Mouse (Mus musculus) kidney, embryonic 15.5 days (tissue): Measurements from ENCODE around the gene Car2. TPM values are rescaled to one million over a fixed set of nuclear protein-coding genes. Genes with fewer than 3 reads are reported as not detected.
A peak's percentile ranks its signal among the peaks of the same experiment; 100 is the strongest.

Experiments used
- ATAC-seq: fragments of 200-750 bp; cut with Nextera tagmentation; replicated peaks from 2 replicates; pipeline ENCODE4 v1.8.0; 2017; ENCODE audit warnings: moderate TSS enrichment; ENCODE audit not compliant: low FRiP score
- H3K27ac ChIP-seq: fragments of 300-500 bp; sonication (generic); 2 replicates; pipeline ENCODE4 v1.5.1; 2015; ENCODE audit warnings: mild to moderate bottlenecking, inconsistent platforms
- H3K27me3 ChIP-seq: fragments of 300-500 bp; sonication (generic); 2 replicates; pipeline ENCODE4 v1.6.1; 2015; ENCODE audit warnings: inconsistent platforms
- H3K36me3 ChIP-seq: fragments of 300-500 bp; sonication (generic); 2 replicates; pipeline ENCODE4 v1.6.1; 2015; ENCODE audit warnings: inconsistent platforms
- H3K4me1 ChIP-seq: fragments of 300-500 bp; sonication (generic); 2 replicates; pipeline ENCODE4 v1.6.1; 2015; ENCODE audit warnings: inconsistent platforms
- H3K4me2 ChIP-seq: fragments of 300-500 bp; sonication (generic); 2 replicates; pipeline ENCODE4 v1.6.1; 2015; ENCODE audit warnings: moderate library complexity, mild to moderate bottlenecking, inconsistent platforms
- H3K4me3 ChIP-seq: fragments of 300-500 bp; sonication (generic); replicated peaks from 2 replicates; pipeline ENCODE4 v1.5.1; 2015; ENCODE audit warnings: mild to moderate bottlenecking, inconsistent platforms
- H3K9ac ChIP-seq: fragments of 300-500 bp; sonication (generic); 2 replicates; pipeline ENCODE4 v1.6.1; 2015; ENCODE audit warnings: mild to moderate bottlenecking, inconsistent platforms
- H3K9me3 ChIP-seq: fragments of 300-500 bp; sonication (generic); replicated peaks from 2 replicates; pipeline ENCODE4 v1.6.1; 2016; ENCODE audit warnings: inconsistent platforms
- WGBS: fragments of 180-500 bp; shearing (Covaris S2); methylation state at CpG from one replicate; pipeline ENCODE4 v1.1.7; 2015; ENCODE audit warnings: mixed read lengths; 5-methylcytosine and 5-hydroxymethylcytosine counted together
- polyA plus RNA-seq: library from polyadenylated mRNA; unstranded; fragments of >200 nt; fragmentation: Nextera tagmentation; extraction: Ambion mirVana; gene quantifications from 2 replicates; pipeline ENCODE4 v1.2.1, GENCODE M21; 2015

The Car2 gene
- 82.4 and 87.0 TPM in 2 replicates for polyA plus RNA-seq

GRCm38 (mm10) chr3:14886102-14887098 lies at the start of gene Car2:
Car2 (plus strand) TSS chr3:14886273.
- Histone ChIP-seq H3K4me3 (peak within 1 kb of the TSS; percentile 83), H3K27me3 (peaks cover 20% of the 10 kb centered on the region), H3K36me3 (no peaks in the 10 kb centered on the region), H3K9me3 (no peaks in the 10 kb centered on the region), H3K4me1 (peaks cover 13% of the 10 kb centered on the region), H3K4me2 (peak within 1 kb of the TSS; percentile 84), H3K27ac (no peak within 1 kb of the TSS), H3K9ac (peak within 1 kb of the TSS; percentile 72)
- WGBS = under 1% methylated on average over 92 of the region's 95 CpGs
- peak; percentile 93 for ATAC-seq

GRCm38 (mm10) chr3:14838936-14839335 lies 47.1 kb upstream of the Car2 start:
- no peaks in the 10 kb centered on the region for H3K27me3 ChIP-seq

GRCm38 (mm10) chr3:14839466-14840118 lies 46.5 kb upstream of the Car2 start:
- no peak for ATAC-seq
- no peak overlapping the region for H3K9ac ChIP-seq
- no peaks in the 10 kb centered on the region for H3K9me3 ChIP-seq
- WGBS = 72% methylated on average over 3 of the region's 3 CpGs
- H3K4me1 ChIP-seq = no peaks in the 10 kb centered on the region
- H3K4me3 ChIP-seq = no peak overlapping the region
- H3K36me3 ChIP-seq = no peaks in the 10 kb centered on the region
- no peak overlapping the region for H3K27ac ChIP-seq
- H3K4me2 ChIP-seq = no peak overlapping the region
- no peaks in the 10 kb centered on the region for H3K27me3 ChIP-seq

More at GRCm38 (mm10) chr3:14838936-14839335, 47.1 kb upstream of the Car2 start:
- Histone ChIP-seq H3K4me2 (no peak overlapping the region), H3K27ac (no peak overlapping the region), H3K9ac (no peak overlapping the region), H3K36me3 (no peaks in the 10 kb centered on the region), H3K4me1 (no peaks in the 10 kb centered on the region), H3K9me3 (no peaks in the 10 kb centered on the region), H3K4me3 (no peak overlapping the region)
- WGBS = 91% methylated on average over 1 of the region's 1 CpGs
- no peak for ATAC-seq

- no peak overlapping the region for H3K9ac ChIP-seq
- 82% methylated on average over 2 of the region's 2 CpGs for WGBS
- ATAC-seq = no peak
- no peaks in the 10 kb centered on the region for H3K4me1 ChIP-seq
- H3K27ac ChIP-seq = no peak overlapping the region
- H3K4me3 ChIP-seq = no peak overlapping the region
- H3K36me3 ChIP-seq = no peaks in the 10 kb centered on the region
- no peak overlapping the region for H3K4me2 ChIP-seq
- no peaks in the 10 kb centered on the region for H3K9me3 ChIP-seq
- H3K27me3 ChIP-seq = no peaks in the 10 kb centered on the region
Measured at GRCm38 (mm10) chr3:14848587-14849254, 37.4 kb upstream of the Car2 start.

- WGBS = 63% methylated on average over 5 of the region's 5 CpGs
- H3K4me3 ChIP-seq = no peak overlapping the region
- ATAC-seq = no peak
- no peak overlapping the region for H3K9ac ChIP-seq
- no peak overlapping the region for H3K27ac ChIP-seq
- no peaks in the 10 kb centered on the region for H3K27me3 ChIP-seq
- H3K4me2 ChIP-seq = no peak overlapping the region
- H3K9me3 ChIP-seq = no peaks in the 10 kb centered on the region
- H3K4me1 ChIP-seq = no peaks in the 10 kb centered on the region
- H3K36me3 ChIP-seq = no peaks in the 10 kb centered on the region
Measured at GRCm38 (mm10) chr3:14853966-14854365, 32.1 kb upstream of the Car2 start.

- no peaks in the 10 kb centered on the region for H3K9me3 ChIP-seq
- H3K27me3 ChIP-seq = no peaks in the 10 kb centered on the region
- H3K36me3 ChIP-seq = no peaks in the 10 kb centered on the region
- H3K9ac ChIP-seq = no peak overlapping the region
- ATAC-seq = no peak
- no peak overlapping the region for H3K4me3 ChIP-seq
- H3K4me2 ChIP-seq = no peak overlapping the region
- H3K4me1 ChIP-seq = no peaks in the 10 kb centered on the region
- WGBS = 56% methylated on average over 1 of the region's 1 CpGs
- no peak overlapping the region for H3K27ac ChIP-seq
Measured at GRCm38 (mm10) chr3:14854446-14854845, 31.6 kb upstream of the Car2 start.

- peaks cover 5% of the 10 kb centered on the region for H3K4me1 ChIP-seq
- ATAC-seq = no peak
- H3K4me2 ChIP-seq = no peak overlapping the region
- H3K9ac ChIP-seq = no peak overlapping the region
- no peaks in the 10 kb centered on the region for H3K9me3 ChIP-seq
- 72% methylated on average over 3 of the region's 3 CpGs for WGBS
- H3K27ac ChIP-seq = no peak overlapping the region
- H3K36me3 ChIP-seq = no peaks in the 10 kb centered on the region
- no peak overlapping the region for H3K4me3 ChIP-seq
- H3K27me3 ChIP-seq = peaks cover 4% of the 10 kb centered on the region; the same call in 1 of the 2 replicates
Measured at GRCm38 (mm10) chr3:14857874-14858273, 28.2 kb upstream of the Car2 start.

- no peak overlapping the region for H3K4me2 ChIP-seq
- no peak overlapping the region for H3K4me3 ChIP-seq
- 68% methylated on average over 3 of the region's 3 CpGs for WGBS
- peaks cover 10% of the 10 kb centered on the region for H3K4me1 ChIP-seq
- no peaks in the 10 kb centered on the region for H3K9me3 ChIP-seq
- H3K27ac ChIP-seq = no peak overlapping the region
- H3K9ac ChIP-seq = no peak overlapping the region
- ATAC-seq = no peak
- H3K36me3 ChIP-seq = no peaks in the 10 kb centered on the region
- peaks cover 4% of the 10 kb centered on the region; the same call in 1 of the 2 replicates for H3K27me3 ChIP-seq
Measured at GRCm38 (mm10) chr3:14860291-14860690, 25.8 kb upstream of the Car2 start.

- Histone ChIP-seq H3K9me3 (no peaks in the 10 kb centered on the region), H3K4me1 (peaks cover 10% of the 10 kb centered on the region), H3K27ac (no peak overlapping the region), H3K4me2 (no peak overlapping the region), H3K27me3 (peaks cover 4% of the 10 kb centered on the region; the same call in 1 of the 2 replicates), H3K36me3 (no peaks in the 10 kb centered on the region), H3K4me3 (no peak overlapping the region), H3K9ac (no peak overlapping the region)
- ATAC-seq = no peak
- 87% methylated on average over 1 of the region's 1 CpGs for WGBS
Measured at GRCm38 (mm10) chr3:14861165-14861564, 24.9 kb upstream of the Car2 start.

- H3K9me3 ChIP-seq = no peaks in the 10 kb centered on the region
- H3K27ac ChIP-seq = no peak overlapping the region
- ATAC-seq = no peak
- peaks cover 4% of the 10 kb centered on the region; the same call in 1 of the 2 replicates for H3K27me3 ChIP-seq
- no peak overlapping the region for H3K4me3 ChIP-seq
- no peak overlapping the region for H3K9ac ChIP-seq
- 41% methylated on average over 4 of the region's 4 CpGs for WGBS
- no peaks in the 10 kb centered on the region for H3K36me3 ChIP-seq
- H3K4me1 ChIP-seq = peaks cover 10% of the 10 kb centered on the region
- H3K4me2 ChIP-seq = no peak overlapping the region
Measured at GRCm38 (mm10) chr3:14861787-14862186, 24.3 kb upstream of the Car2 start.

- Histone ChIP-seq H3K4me1 (peaks cover 10% of the 10 kb centered on the region), H3K4me2 (peak overlapping the region; percentile 65), H3K27me3 (peaks cover 4% of the 10 kb centered on the region; the same call in 1 of the 2 replicates), H3K9me3 (no peaks in the 10 kb centered on the region), H3K4me3 (peak overlapping the region; percentile 37), H3K9ac (peak overlapping the region; percentile 29; the same call in 1 of the 2 replicates), H3K27ac (0 out of 2 replicates have a peak overlapping the region, but pooled peaks have one; percentile 1), H3K36me3 (no peaks in the 10 kb centered on the region)
- peak; percentile 74 for ATAC-seq
- under 1% methylated on average over 9 of the region's 9 CpGs for WGBS
Measured at GRCm38 (mm10) chr3:14862654-14863021, 23.4 kb upstream of the Car2 start.
